Mouse (Mus musculus): Measurements from ENCODE around the gene Gm2696. TPM values are rescaled to one million over a fixed set of nuclear protein-coding genes. Genes with fewer than 3 reads are reported as not detected.
"Not testable (repeated sequence)": the region's sequence is repeated elsewhere in the genome, so short reads cannot be mapped to it uniquely, and the experiment has no call there.

Gm2696 gene
- total RNA-seq (2021): not detected
- long read RNA-seq, experiment 1, partial matches to known transcripts: 0 of 1 reads
- long read RNA-seq, experiment 1, other reads (novel, unspliced or antisense): 0 of 1 reads
- long read RNA-seq, experiment 2: 0 reads

GRCm38 (mm10) chr10:77814382-77814781 is at the start of gene Gm2696:
Gm2696 (plus strand) TSS chr10:77814682.
- no peak for DNase-seq (ENCODE audit: low spot score in 2 of 2)

GRCm38 (mm10) chr10:77769727-77770126 is 44.8 kb upstream of the Gm2696 start:
- DNase-seq (ENCODE audit: low spot score in 2 of 2): no peak

- DNase-seq (ENCODE audit: low spot score in 2 of 2): not testable (repeated sequence)
These were observed 43.3 kb upstream of the Gm2696 start, which contains the start of gene Gm3238 for GRCm38 (mm10) chr10:77771225-77771624. Gm3238 (minus strand) TSS chr10:77771325.

- DNase-seq (ENCODE audit: low spot score in 2 of 2): not testable (repeated sequence)
These were observed 42.3 kb upstream of the Gm2696 start for GRCm38 (mm10) chr10:77772142-77772541.

- not testable (repeated sequence) for DNase-seq (ENCODE audit: low spot score in 2 of 2)
These were observed 37.6 kb upstream of the Gm2696 start, which contains the start of gene Gm7138 for GRCm38 (mm10) chr10:77776844-77777243. Gm7138 (minus strand) TSS chr10:77776944.

GRCm38 (mm10) chr10:77782442-77782841 is 32.0 kb upstream of the Gm2696 start, which contains the start of gene Gm3250:
Gm3250 (minus strand) TSS chr10:77782542.
- not testable (repeated sequence) for DNase-seq (ENCODE audit: low spot score in 2 of 2)

- DNase-seq (ENCODE audit: low spot score in 2 of 2): not testable (repeated sequence)
These were observed 31.1 kb upstream of the Gm2696 start for GRCm38 (mm10) chr10:77783396-77783795.

GRCm38 (mm10) chr10:77787876-77788275 is 26.6 kb upstream of the Gm2696 start, which contains the start of gene Gm7137:
Gm7137 (minus strand) TSS chr10:77788200.
- peak in 1 of 2 experiments; percentile 11 for DNase-seq (ENCODE audit: low spot score in 2 of 2)

- DNase-seq (ENCODE audit: low spot score in 2 of 2): no peak
These were observed 25.9 kb upstream of the Gm2696 start for GRCm38 (mm10) chr10:77788621-77789020.

- DNase-seq (ENCODE audit: low spot score in 2 of 2): no peak
These were observed 19.5 kb upstream of the Gm2696 start, which contains the start of gene Gm9639 for GRCm38 (mm10) chr10:77794976-77795375. Gm9639 (minus strand) TSS chr10:77795076.

- no peak for DNase-seq (ENCODE audit: low spot score in 2 of 2)
These were observed 16.8 kb upstream of the Gm2696 start for GRCm38 (mm10) chr10:77797677-77798076.

- DNase-seq (ENCODE audit: low spot score in 2 of 2): not testable (repeated sequence)
These were observed 16.1 kb upstream of the Gm2696 start for GRCm38 (mm10) chr10:77798164-77798920.

GRCm38 (mm10) chr10:77798921-77799508 is 15.5 kb upstream of the Gm2696 start, which contains the start of gene Gm19668:
Gm19668 (minus strand) TSS chr10:77799133.
- no peak for DNase-seq (ENCODE audit: low spot score in 2 of 2)

- DNase-seq (ENCODE audit: low spot score in 2 of 2): no peak
These were observed 10.4 kb upstream of the Gm2696 start for GRCm38 (mm10) chr10:77804095-77804494.

- no peak for DNase-seq (ENCODE audit: low spot score in 2 of 2)
These were observed 2.7 kb upstream of the Gm2696 start, which contains the start of gene Gm9507 for GRCm38 (mm10) chr10:77811743-77812142. Gm9507 (minus strand) TSS chr10:77811843.

- DNase-seq (ENCODE audit: low spot score in 2 of 2): no peak
These were observed 1.0 kb downstream of the Gm2696 start for GRCm38 (mm10) chr10:77815514-77815913.

GRCm38 (mm10) chr10:77818523-77818922 is 4.0 kb downstream of the Gm2696 start:
- DNase-seq (ENCODE audit: low spot score in 2 of 2): no peak

- DNase-seq (ENCODE audit: low spot score in 2 of 2): no peak
These were observed 4.7 kb downstream of the Gm2696 start for GRCm38 (mm10) chr10:77819203-77819602.

- no peak for DNase-seq (ENCODE audit: low spot score in 2 of 2)
These were observed 12.5 kb downstream of the Gm2696 start, which contains the start of gene Krtap10-4 for GRCm38 (mm10) chr10:77826951-77827350. Krtap10-4 (minus strand) TSS chr10:77827095.

- no peak for DNase-seq (ENCODE audit: low spot score in 2 of 2)
These were observed 21.2 kb downstream of the Gm2696 start, which contains the start of gene Krtap10-10 for GRCm38 (mm10) chr10:77835647-77836046. Krtap10-10 (plus strand) TSS chr10:77835947.

- no peak for DNase-seq (ENCODE audit: low spot score in 2 of 2)
These were observed 24.5 kb downstream of the Gm2696 start for GRCm38 (mm10) chr10:77839006-77839405.

- DNase-seq (ENCODE audit: low spot score in 2 of 2): no peak
These were observed 32.0 kb downstream of the Gm2696 start, which contains the start of gene Gm36176 for GRCm38 (mm10) chr10:77846503-77846902. Gm36176 (plus strand) TSS chr10:77846803.

All from gastrocnemius, postnatal 4 days (tissue).